Mouse (Mus musculus): ENCODE results near the gene Cyp4f18. TPM values are rescaled to one million over a fixed set of nuclear protein-coding genes. Genes with fewer than 3 reads are reported as not detected.

The Cyp4f18 gene
- total and polyA plus RNA-seq, 3 experiments = 0.08 TPM; not detected in 2

Other genes with a start within 250 kb of the Cyp4f18 start
- gene Zfp709, start 127.6 kb downstream of the Cyp4f18 start, total RNA-seq (2012; rRNA removed) = 5.0 and 7.2 TPM in 2 replicates
- gene Zfp709, start 127.6 kb downstream of the Cyp4f18 start, polyA plus RNA-seq (2012; ENCODE audit: insufficient read depth in 1 of 2, insufficient read length in 2 of 2, low read depth in 1 of 2, low replicate concordance in 2 of 2, missing spikeins in 1 of 2) = 1 to 10 TPM in 1 of 2 experiments, not detected in 1; 3.0 TPM
- 12.4 and 13.4 TPM in 2 replicates for gene Zfp882, start 101.0 kb downstream of the Cyp4f18 start, total RNA-seq (2012; rRNA removed)
- 10 to 100 TPM in 1 of 2 experiments, not detected in 1; 16.1 TPM for gene Zfp882, start 101.0 kb downstream of the Cyp4f18 start, polyA plus RNA-seq (2012; ENCODE audit: insufficient read depth in 1 of 2, insufficient read length in 2 of 2, low read depth in 1 of 2, low replicate concordance in 2 of 2, missing spikeins in 1 of 2)
- 12.6 and 14.6 TPM in 2 replicates for gene Zfp617, start 101.0 kb downstream of the Cyp4f18 start, total RNA-seq (2012; rRNA removed)
- gene Zfp617, start 101.0 kb downstream of the Cyp4f18 start, polyA plus RNA-seq (2012; ENCODE audit: insufficient read depth in 1 of 2, insufficient read length in 2 of 2, low read depth in 1 of 2, low replicate concordance in 2 of 2, missing spikeins in 1 of 2) = 10 to 100 TPM in 1 of 2 experiments, not detected in 1; 11.0 TPM
- gene Zfp961, start 58.6 kb downstream of the Cyp4f18 start, total RNA-seq (2012; rRNA removed) = 28.2 and 30.6 TPM in 2 replicates
- gene Zfp961, start 58.6 kb downstream of the Cyp4f18 start, polyA plus RNA-seq (2012; ENCODE audit: insufficient read depth in 1 of 2, insufficient read length in 2 of 2, low read depth in 1 of 2, low replicate concordance in 2 of 2, missing spikeins in 1 of 2) = 10 to 100 TPM in 1 of 2 experiments, not detected in 1; 26.1 TPM
- 0.04 TPM in 1 of 2 replicates, not detected in the other for gene Olfr372, start 31.6 kb upstream of the Cyp4f18 start, total RNA-seq (2012; rRNA removed)
- under 1 TPM in 1 of 2 experiments, not detected in 1; 0.01 TPM for gene Olfr372, start 31.6 kb upstream of the Cyp4f18 start, polyA plus RNA-seq (2012; ENCODE audit: insufficient read depth in 1 of 2, insufficient read length in 2 of 2, low read depth in 1 of 2, low replicate concordance in 2 of 2, missing spikeins in 1 of 2)
- 0.04 TPM in 1 of 2 replicates, not detected in the other for gene Olfr373, start 73.6 kb upstream of the Cyp4f18 start, total RNA-seq (2012; rRNA removed)
- gene Olfr373, start 73.6 kb upstream of the Cyp4f18 start, polyA plus RNA-seq (2012; ENCODE audit: insufficient read depth in 1 of 2, insufficient read length in 2 of 2, low read depth in 1 of 2, low replicate concordance in 2 of 2, missing spikeins in 1 of 2) = 1 to 10 TPM in 1 of 2 experiments, not detected in 1; 1.0 TPM
- 0.08 TPM in 1 of 2 replicates, not detected in the other for gene Olfr374, start 97.4 kb upstream of the Cyp4f18 start, total RNA-seq (2012; rRNA removed)
- under 1 TPM in 1 of 2 experiments, not detected in 1; 0.06 TPM for gene Olfr374, start 97.4 kb upstream of the Cyp4f18 start, polyA plus RNA-seq (2012; ENCODE audit: insufficient read depth in 1 of 2, insufficient read length in 2 of 2, low read depth in 1 of 2, low replicate concordance in 2 of 2, missing spikeins in 1 of 2)
- 0.12 TPM in 1 of 2 replicates, not detected in the other for gene Tpm4, start 125.3 kb upstream of the Cyp4f18 start, total RNA-seq (2012; rRNA removed)
- under 1 TPM in 1 of 2 experiments, not detected in 1; 0.36 TPM for gene Tpm4, start 125.3 kb upstream of the Cyp4f18 start, polyA plus RNA-seq (2012; ENCODE audit: insufficient read depth in 1 of 2, insufficient read length in 2 of 2, low read depth in 1 of 2, low replicate concordance in 2 of 2, missing spikeins in 1 of 2)
- 95.2 and 97.4 TPM in 2 replicates for gene Rab8a, start 151.6 kb upstream of the Cyp4f18 start, total RNA-seq (2012; rRNA removed)
- gene Rab8a, start 151.6 kb upstream of the Cyp4f18 start, polyA plus RNA-seq (2012; ENCODE audit: insufficient read depth in 1 of 2, insufficient read length in 2 of 2, low read depth in 1 of 2, low replicate concordance in 2 of 2, missing spikeins in 1 of 2) = 100 to 1,000 TPM in 1 of 2 experiments, not detected in 1; 139 TPM
- 0.04 TPM in 1 of 2 replicates, not detected in the other for gene Hsh2d, start 180.0 kb upstream of the Cyp4f18 start, total RNA-seq (2012; rRNA removed)
- gene Hsh2d, start 180.0 kb upstream of the Cyp4f18 start, polyA plus RNA-seq (2012; ENCODE audit: insufficient read depth in 1 of 2, insufficient read length in 2 of 2, low read depth in 1 of 2, low replicate concordance in 2 of 2, missing spikeins in 1 of 2) = under 1 TPM in 1 of 2 experiments, not detected in 1; 0.13 TPM
- not detected in 2 replicates for gene Cib3, start 203.2 kb upstream of the Cyp4f18 start, total RNA-seq (2012; rRNA removed)
- gene Cib3, start 203.2 kb upstream of the Cyp4f18 start, polyA plus RNA-seq (2012; ENCODE audit: insufficient read depth in 1 of 2, insufficient read length in 2 of 2, low read depth in 1 of 2, low replicate concordance in 2 of 2, missing spikeins in 1 of 2) = not detected
- not detected in 2 replicates for gene Gm11034, start 204.0 kb upstream of the Cyp4f18 start, total RNA-seq (2012; rRNA removed)
- not detected for gene Gm11034, start 204.0 kb upstream of the Cyp4f18 start, polyA plus RNA-seq (2012; ENCODE audit: insufficient read depth in 1 of 2, insufficient read length in 2 of 2, low read depth in 1 of 2, low replicate concordance in 2 of 2, missing spikeins in 1 of 2)
- gene Fam32a, start 210.1 kb upstream of the Cyp4f18 start, total RNA-seq (2012; rRNA removed) = 42.2 and 45.5 TPM in 2 replicates
- gene Fam32a, start 210.1 kb upstream of the Cyp4f18 start, polyA plus RNA-seq (2012; ENCODE audit: insufficient read depth in 1 of 2, insufficient read length in 2 of 2, low read depth in 1 of 2, low replicate concordance in 2 of 2, missing spikeins in 1 of 2) = 10 to 100 TPM in 1 of 2 experiments, not detected in 1; 45.9 TPM
- gene Ap1m1, start 230.4 kb upstream of the Cyp4f18 start, total RNA-seq (2012; rRNA removed) = 45.7 and 47.4 TPM in 2 replicates
- 100 to 1,000 TPM in 1 of 2 experiments, not detected in 1; 117 TPM for gene Ap1m1, start 230.4 kb upstream of the Cyp4f18 start, polyA plus RNA-seq (2012; ENCODE audit: insufficient read depth in 1 of 2, insufficient read length in 2 of 2, low read depth in 1 of 2, low replicate concordance in 2 of 2, missing spikeins in 1 of 2)

Data from MEL (cell line).